Mouse (Mus musculus) hindbrain, embryonic 12.5 days (tissue): ENCODE data around the gene Eya2. TPM values are rescaled to one million over a fixed set of nuclear protein-coding genes. Genes with fewer than 3 reads are reported as not detected.

Experiments used
- ATAC-seq: fragments of 200-750 bp; cut with Nextera tagmentation; 2 replicates; pipeline ENCODE4 v1.8.0; 2017; ENCODE audit warnings: moderate TSS enrichment; ENCODE audit not compliant: low FRiP score
- H3K27ac ChIP-seq: fragments of 300-500 bp; sonication (generic); 2 replicates; pipeline ENCODE4 v1.5.1; 2016; ENCODE audit warnings: mild to moderate bottlenecking
- H3K27me3 ChIP-seq: fragments of 300-500 bp; sonication (generic); 2 replicates; pipeline ENCODE4 v1.6.1; 2016; ENCODE audit warnings: mild to moderate bottlenecking
- H3K36me3 ChIP-seq: fragments of 300-500 bp; sonication (generic); 2 replicates; pipeline ENCODE4 v1.6.1; 2016; ENCODE audit warnings: mild to moderate bottlenecking
- H3K4me1 ChIP-seq: fragments of 300-500 bp; sonication (generic); 2 replicates; pipeline ENCODE4 v1.6.1; 2016
- H3K4me2 ChIP-seq: fragments of 300-500 bp; sonication (generic); replicated peaks from 2 replicates; pipeline ENCODE4 v1.6.1; 2016; ENCODE audit warnings: mild to moderate bottlenecking
- H3K4me3 ChIP-seq: fragments of 300-500 bp; sonication (generic); 2 replicates; pipeline ENCODE4 v1.5.1; 2016; ENCODE audit warnings: mild to moderate bottlenecking
- H3K9ac ChIP-seq: fragments of 300-500 bp; sonication (generic); 2 replicates; pipeline ENCODE4 v1.6.1; 2016; ENCODE audit warnings: mild to moderate bottlenecking, moderate library complexity
- H3K9me3 ChIP-seq: fragments of 300-500 bp; sonication (generic); replicated peaks from 2 replicates; pipeline ENCODE4 v1.6.1; 2016; ENCODE audit warnings: mild to moderate bottlenecking
- WGBS: fragments of 180-500 bp; shearing (Covaris S2); methylation state at CpG from one replicate; pipeline ENCODE4 v1.1.7; 2016; 5-methylcytosine and 5-hydroxymethylcytosine counted together
- polyA plus RNA-seq: library from polyadenylated mRNA; unstranded; fragments of >200 nt; fragmentation: Nextera tagmentation; extraction: Ambion mirVana; gene quantifications from 2 replicates; pipeline ENCODE4 v1.2.1, GENCODE M21; 2016

Gene Eya2
- polyA plus RNA-seq, 1 experiment from 2014 or later: 20.2 TPM

GRCm38 (mm10) chr2:165818570-165818969 is 223.7 kb downstream of the Eya2 start:
- Histone ChIP-seq H3K4me3 (no peak overlapping the region), H3K4me1 (peaks cover 22% of the 10 kb centered on the region), H3K9me3 (no peaks in the 10 kb centered on the region), H3K4me2 (no peak overlapping the region), H3K9ac (no peak overlapping the region), H3K36me3 (peaks cover 76% of the 10 kb centered on the region), H3K27ac (no peak overlapping the region), H3K27me3 (no peaks in the 10 kb centered on the region)
- 95% methylated on average over 6 of the region's 6 CpGs for WGBS
- ATAC-seq: no peak

- Histone ChIP-seq H3K9ac (no peak overlapping the region), H3K27me3 (no peaks in the 10 kb centered on the region), H3K9me3 (no peaks in the 10 kb centered on the region), H3K4me1 (peaks cover 15% of the 10 kb centered on the region), H3K4me2 (no peak overlapping the region), H3K36me3 (peaks cover 75% of the 10 kb centered on the region), H3K4me3 (no peak overlapping the region), H3K27ac (no peak overlapping the region)
- 81% methylated on average over 10 of the region's 10 CpGs for WGBS
- ATAC-seq: peak; percentile 33; the same call in 1 of the 2 replicates
These were observed 224.4 kb downstream of the Eya2 start for GRCm38 (mm10) chr2:165818985-165819948.

- Histone ChIP-seq H3K4me2 (no peak overlapping the region), H3K36me3 (peaks cover 73% of the 10 kb centered on the region), H3K27ac (0 out of 2 replicates have a peak overlapping the region, but pooled peaks have one; percentile 19), H3K9ac (no peak overlapping the region), H3K9me3 (no peaks in the 10 kb centered on the region), H3K4me1 (peaks cover 15% of the 10 kb centered on the region), H3K27me3 (no peaks in the 10 kb centered on the region), H3K4me3 (no peak overlapping the region)
- ATAC-seq: no peak
- 82% methylated on average over 3 of the region's 3 CpGs for WGBS
These were observed 225.2 kb downstream of the Eya2 start for GRCm38 (mm10) chr2:165820073-165820472.

- H3K4me1 ChIP-seq: peaks cover 16% of the 10 kb centered on the region
- H3K4me2 ChIP-seq: no peak overlapping the region
- no peak for ATAC-seq
- H3K36me3 ChIP-seq: peaks cover 75% of the 10 kb centered on the region
- H3K9me3 ChIP-seq: no peaks in the 10 kb centered on the region
- 81% methylated on average over 15 of the region's 15 CpGs for WGBS
- no peaks in the 10 kb centered on the region for H3K27me3 ChIP-seq
- H3K4me3 ChIP-seq: no peak overlapping the region
- peak overlapping the region; percentile 19; the same call in 1 of the 2 replicates for H3K27ac ChIP-seq
- no peak overlapping the region for H3K9ac ChIP-seq
These were observed 225.8 kb downstream of the Eya2 start for GRCm38 (mm10) chr2:165820504-165821095.

Other genes starting within 250 kb of the Eya2 start
- 5.5 and 6.6 TPM in 2 replicates for gene Zfp663, start 226.3 kb upstream of the Eya2 start, polyA plus RNA-seq
- gene Zfp334, start 206.8 kb upstream of the Eya2 start, polyA plus RNA-seq: 20.0 and 21.1 TPM in 2 replicates
- gene Ocstamp, start 194.6 kb upstream of the Eya2 start, polyA plus RNA-seq: 0.05 TPM in 1 of 2 replicates, not detected in the other
- 0.55 and 1.2 TPM in 2 replicates for gene Slc13a3, start 121.8 kb upstream of the Eya2 start, polyA plus RNA-seq
- gene Trp53rka, start 101.7 kb upstream of the Eya2 start, polyA plus RNA-seq: 51.3 and 52.3 TPM in 2 replicates
- 6.9 and 7.1 TPM in 2 replicates for gene Slc2a10, start 91.2 kb upstream of the Eya2 start, polyA plus RNA-seq